Mouse (Mus musculus) heart, embryonic 15.5 days (tissue): Measurements from ENCODE around the gene Wars2. TPM values are rescaled to one million over a fixed set of nuclear protein-coding genes. Genes with fewer than 3 reads are reported as not detected.

ENCODE experiments used
- ATAC-seq: fragments of 200-750 bp; cut with Nextera tagmentation; replicated peaks from 2 replicates; pipeline ENCODE4 v1.8.0; 2017; ENCODE audit warnings: low read depth, moderate TSS enrichment; ENCODE audit not compliant: insufficient number of reproducible peaks, insufficient read depth, low FRiP score
- H3K27ac ChIP-seq: fragments of 300-500 bp; sonication (generic); 2 replicates; pipeline ENCODE4 v1.5.1; 2015; ENCODE audit warnings: mild to moderate bottlenecking, inconsistent platforms
- H3K27me3 ChIP-seq: fragments of 300-500 bp; sonication (generic); 2 replicates; pipeline ENCODE4 v1.6.1; 2015; ENCODE audit warnings: inconsistent platforms
- H3K36me3 ChIP-seq: fragments of 300-500 bp; sonication (generic); 2 replicates; pipeline ENCODE4 v1.6.1; 2015; ENCODE audit warnings: mild to moderate bottlenecking, inconsistent platforms
- H3K4me1 ChIP-seq: fragments of 300-500 bp; sonication (generic); replicated peaks from 2 replicates; pipeline ENCODE4 v1.6.1; 2015; ENCODE audit warnings: inconsistent platforms
- H3K4me2 ChIP-seq: fragments of 300-500 bp; sonication (generic); 2 replicates; pipeline ENCODE4 v1.6.1; 2015; ENCODE audit warnings: inconsistent platforms, mild to moderate bottlenecking, moderate library complexity
- H3K4me3 ChIP-seq: fragments of 300-500 bp; sonication (generic); 2 replicates; pipeline ENCODE4 v1.5.1; 2015; ENCODE audit warnings: mild to moderate bottlenecking, inconsistent platforms
- H3K9ac ChIP-seq: fragments of 300-500 bp; sonication (generic); 2 replicates; pipeline ENCODE4 v1.6.1; 2015; ENCODE audit warnings: mild to moderate bottlenecking, inconsistent platforms
- H3K9me3 ChIP-seq: fragments of 300-500 bp; sonication (generic); replicated peaks from 2 replicates; pipeline ENCODE4 v1.6.1; 2016; ENCODE audit warnings: inconsistent platforms
- WGBS: fragments of 180-500 bp; shearing (Covaris S2); methylation state at CpG from one replicate; pipeline ENCODE4 v1.1.7; 2015; ENCODE audit warnings: mixed read lengths; 5-methylcytosine and 5-hydroxymethylcytosine counted together
- polyA plus RNA-seq: library from polyadenylated mRNA; unstranded; fragments of >200 nt; fragmentation: Nextera tagmentation; extraction: Ambion mirVana; gene quantifications from 2 replicates; pipeline ENCODE4 v1.2.1, GENCODE M21; 2015

The Wars2 gene
- 6.2 and 8.3 TPM in 2 replicates for polyA plus RNA-seq

DNA sequence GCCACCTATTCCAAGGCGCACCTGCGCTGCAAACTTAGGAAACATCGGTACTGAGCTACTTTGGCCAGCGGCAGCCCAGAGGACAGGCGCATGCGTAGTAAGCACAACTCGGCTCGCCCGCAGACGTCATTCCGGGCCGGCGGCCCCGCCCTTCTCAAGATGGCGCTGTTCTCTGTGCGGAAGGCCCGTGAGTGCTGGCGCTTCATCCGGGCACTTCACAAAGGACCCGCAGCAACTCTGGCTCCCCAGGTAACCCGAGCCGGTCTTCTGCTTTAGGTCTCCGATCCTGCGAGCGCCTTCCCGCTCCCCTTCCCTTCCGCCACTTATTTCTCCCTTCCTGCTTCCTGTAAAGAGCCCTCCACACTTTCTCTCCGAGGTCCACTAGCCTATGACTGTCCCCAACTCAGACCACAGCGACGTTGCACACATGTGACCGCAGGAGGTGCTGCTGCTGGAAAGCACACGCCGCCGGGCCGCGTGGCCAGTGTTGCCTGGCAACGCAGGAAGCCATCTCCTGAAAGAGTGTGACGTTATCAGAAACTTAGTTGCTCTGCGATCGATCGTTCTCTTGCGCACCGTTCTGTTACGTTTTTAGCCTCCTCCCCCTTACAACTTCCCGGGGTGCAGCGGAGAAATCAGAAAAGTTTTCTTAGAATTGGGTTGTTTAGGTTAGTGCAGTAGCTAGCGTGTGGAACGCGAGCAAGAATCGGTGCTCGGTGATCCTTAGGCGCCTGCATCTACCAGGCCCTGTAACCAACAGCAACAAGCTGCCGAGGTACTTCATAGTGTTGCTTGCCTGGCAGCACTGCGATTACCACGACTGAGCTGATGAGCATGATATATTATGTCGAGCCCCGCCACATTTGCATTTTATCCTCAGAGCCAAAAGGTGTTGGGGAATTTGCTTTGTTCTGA is at the start of gene Wars2:
Gene Wars2 (plus strand): TSS at position 129 of the 915 bp plus-strand sequence.
- no peaks in the 10 kb centered on the region for H3K27me3 ChIP-seq
- peak; percentile 99 for ATAC-seq
- H3K9ac ChIP-seq = peak within 1 kb of the TSS; percentile 56
- H3K4me3 ChIP-seq = peak within 1 kb of the TSS; percentile 63
- under 1% methylated on average over 57 of the region's 57 CpGs for WGBS
- no peaks in the 10 kb centered on the region for H3K36me3 ChIP-seq
- H3K9me3 ChIP-seq = no peaks in the 10 kb centered on the region
- H3K4me2 ChIP-seq = peak within 1 kb of the TSS; percentile 73
- H3K4me1 ChIP-seq = peaks cover 5% of the 10 kb centered on the region; the same call in 1 of the 2 replicates
- H3K27ac ChIP-seq = peak within 1 kb of the TSS; percentile 93

DNA sequence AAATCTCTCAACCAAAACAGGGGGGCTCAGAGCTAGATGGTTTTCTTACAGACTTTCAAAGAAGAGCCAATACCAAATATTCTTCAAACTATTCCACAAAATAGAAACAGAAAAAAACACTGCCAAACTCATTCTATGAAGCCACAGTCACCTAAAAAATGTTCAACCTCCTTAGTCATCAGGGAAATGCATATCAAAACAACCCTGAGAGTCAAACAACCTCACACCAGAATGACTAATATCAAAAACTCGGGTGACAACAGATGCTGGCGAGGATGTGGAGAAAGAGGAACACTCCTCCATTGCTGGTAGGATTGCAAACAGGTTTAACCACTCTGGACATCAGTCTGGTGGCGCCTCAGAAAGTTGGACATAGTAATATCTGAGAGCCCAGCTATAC is 44.1 kb upstream of the Wars2 start:
- Histone ChIP-seq H3K27ac (no peak overlapping the region), H3K36me3 (no peaks in the 10 kb centered on the region), H3K4me2 (no peak overlapping the region), H3K4me1 (no peaks in the 10 kb centered on the region), H3K9ac (no peak overlapping the region), H3K4me3 (no peak overlapping the region), H3K9me3 (peaks cover 4% of the 10 kb centered on the region; the same call in 1 of the 2 replicates), H3K27me3 (no peaks in the 10 kb centered on the region)
- WGBS = 47% methylated on average over 3 of the region's 3 CpGs
- ATAC-seq = no peak

DNA sequence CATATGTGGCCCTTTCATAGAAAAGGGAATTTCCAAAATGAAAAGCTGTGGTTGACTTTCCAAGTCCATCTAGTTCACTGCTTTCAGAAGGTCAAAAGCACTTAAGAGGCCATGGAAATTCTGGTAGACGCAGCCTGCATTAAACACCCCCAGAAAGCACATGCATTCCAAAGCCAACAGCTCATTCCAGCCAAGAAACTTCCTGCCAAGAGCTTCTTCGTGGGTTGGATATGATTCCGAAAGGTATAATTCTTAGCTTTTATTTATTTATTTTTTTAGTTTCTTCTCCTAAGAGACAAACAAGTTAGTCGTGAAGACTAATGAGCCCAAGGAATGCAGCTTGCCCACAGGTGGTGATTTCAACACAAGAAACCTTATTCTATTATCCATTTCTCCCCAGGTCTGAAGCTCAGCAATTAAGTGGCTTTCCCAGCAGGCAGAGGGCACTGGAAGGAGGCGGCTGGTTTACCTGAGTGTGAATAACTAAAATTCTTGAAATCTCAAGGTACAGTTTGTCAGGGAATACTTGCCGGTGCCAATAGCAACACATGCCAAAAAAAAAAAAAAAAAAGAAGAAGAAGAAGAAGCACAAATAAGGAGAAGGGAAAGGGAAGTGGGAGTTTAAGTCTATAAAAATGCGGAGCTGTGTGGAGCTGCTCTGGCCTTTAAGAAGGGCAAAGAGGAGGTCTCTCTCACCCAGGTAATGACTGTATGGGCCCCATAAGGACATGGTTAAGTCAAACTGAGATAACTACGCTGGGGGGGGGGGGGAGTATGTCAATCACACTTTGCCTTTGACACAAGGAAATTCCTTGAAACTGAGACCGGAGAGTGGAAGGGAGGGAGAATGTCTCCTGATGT is 30.3 kb upstream of the Wars2 start:
- Histone ChIP-seq H3K4me2 (no peak overlapping the region), H3K4me1 (no peaks in the 10 kb centered on the region), H3K36me3 (no peaks in the 10 kb centered on the region), H3K27ac (no peak overlapping the region), H3K9ac (no peak overlapping the region), H3K27me3 (no peaks in the 10 kb centered on the region), H3K9me3 (no peaks in the 10 kb centered on the region), H3K4me3 (no peak overlapping the region)
- WGBS = 54% methylated on average over 9 of the region's 9 CpGs
- ATAC-seq = no peak

DNA sequence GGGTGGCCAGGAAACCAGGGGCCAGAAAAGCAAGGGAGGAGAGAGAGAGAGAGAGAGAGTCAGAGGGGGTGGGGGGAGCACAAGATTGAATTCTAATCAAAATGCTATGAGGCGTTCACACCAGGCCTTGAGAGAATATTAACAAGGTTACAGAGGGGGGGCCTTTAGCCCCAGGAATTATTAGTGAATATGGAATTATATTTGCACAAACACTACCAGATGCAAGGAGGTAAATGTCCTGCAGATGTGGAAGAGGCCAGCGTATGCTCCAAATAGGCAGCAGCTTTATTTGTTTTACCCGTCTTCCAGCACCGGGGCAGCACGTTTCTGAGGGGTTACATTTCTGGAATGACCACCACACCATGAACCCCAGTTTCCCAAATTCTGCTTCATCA is 29.7 kb upstream of the Wars2 start:
- no peak for ATAC-seq
- no peaks in the 10 kb centered on the region for H3K36me3 ChIP-seq
- H3K27me3 ChIP-seq = no peaks in the 10 kb centered on the region
- H3K9ac ChIP-seq = no peak overlapping the region
- no peak overlapping the region for H3K4me3 ChIP-seq
- no peaks in the 10 kb centered on the region for H3K4me1 ChIP-seq
- 72% methylated on average over 5 of the region's 5 CpGs for WGBS
- no peaks in the 10 kb centered on the region for H3K9me3 ChIP-seq
- no peak overlapping the region for H3K27ac ChIP-seq
- H3K4me2 ChIP-seq = no peak overlapping the region

DNA sequence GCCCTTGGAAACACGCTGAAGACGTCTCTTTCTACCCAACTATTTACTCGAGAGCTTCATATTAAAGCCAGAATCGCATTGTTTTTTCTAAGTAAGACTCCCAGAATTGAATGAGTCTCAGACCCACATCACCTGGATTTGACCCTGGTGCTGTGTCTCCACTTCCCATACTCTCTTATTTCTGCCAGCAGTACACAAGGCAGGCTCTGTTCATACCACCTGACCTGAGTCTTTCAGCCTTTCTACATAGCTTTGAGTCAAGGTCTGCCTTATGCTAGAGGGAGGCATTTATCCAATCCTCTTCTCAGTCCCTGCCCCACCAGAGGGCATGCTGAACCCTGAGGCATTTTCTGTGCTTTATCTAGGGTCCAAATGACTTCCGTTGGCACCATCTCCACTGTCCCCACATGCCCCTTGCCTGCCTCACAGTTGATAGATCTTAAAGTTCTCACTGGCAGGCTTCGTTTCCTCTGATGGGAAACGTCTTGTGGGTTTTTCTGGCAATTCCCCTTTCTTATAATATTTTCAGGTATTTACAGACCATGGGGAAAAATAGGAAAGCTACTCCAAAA is 27.5 kb upstream of the Wars2 start:
- no peaks in the 10 kb centered on the region for H3K27me3 ChIP-seq
- WGBS = 75% methylated on average over 7 of the region's 7 CpGs

DNA sequence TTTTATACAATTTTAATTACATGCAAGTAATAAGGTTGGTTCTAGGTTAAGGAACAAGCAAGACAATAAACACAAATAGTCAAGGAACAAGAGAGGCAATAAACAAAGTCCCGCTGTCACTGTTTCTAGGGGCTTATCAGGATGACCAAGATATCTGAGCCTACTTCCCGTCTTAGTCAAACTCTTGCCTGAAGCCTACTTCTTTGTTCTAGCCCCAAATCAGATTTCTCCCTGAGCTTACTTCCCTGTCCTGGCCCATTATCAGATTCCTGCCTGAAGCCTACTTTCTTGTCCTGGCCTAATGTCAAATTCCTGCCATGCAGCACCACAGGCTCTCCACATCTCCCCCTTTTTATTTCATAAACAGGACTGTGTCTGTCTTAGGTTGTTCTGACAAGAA is 19.9 kb upstream of the Wars2 start:
- ATAC-seq = no peak
- H3K4me3 ChIP-seq = no peak overlapping the region
- no peaks in the 10 kb centered on the region for H3K27me3 ChIP-seq
- H3K9ac ChIP-seq = no peak overlapping the region
- no peaks in the 10 kb centered on the region for H3K4me1 ChIP-seq
- H3K4me2 ChIP-seq = no peak overlapping the region
- no peaks in the 10 kb centered on the region for H3K36me3 ChIP-seq
- 41% methylated on average over 2 of the region's 2 CpGs for WGBS
- no peaks in the 10 kb centered on the region for H3K9me3 ChIP-seq
- H3K27ac ChIP-seq = no peak overlapping the region

More for the DNA sequence above, 27.5 kb upstream of the Wars2 start:
- H3K4me1 ChIP-seq = no peaks in the 10 kb centered on the region
- no peak overlapping the region for H3K4me3 ChIP-seq
- ATAC-seq = no peak
- H3K4me2 ChIP-seq = no peak overlapping the region
- H3K9ac ChIP-seq = no peak overlapping the region
- H3K36me3 ChIP-seq = no peaks in the 10 kb centered on the region
- no peak overlapping the region for H3K27ac ChIP-seq
- no peaks in the 10 kb centered on the region for H3K9me3 ChIP-seq

DNA sequence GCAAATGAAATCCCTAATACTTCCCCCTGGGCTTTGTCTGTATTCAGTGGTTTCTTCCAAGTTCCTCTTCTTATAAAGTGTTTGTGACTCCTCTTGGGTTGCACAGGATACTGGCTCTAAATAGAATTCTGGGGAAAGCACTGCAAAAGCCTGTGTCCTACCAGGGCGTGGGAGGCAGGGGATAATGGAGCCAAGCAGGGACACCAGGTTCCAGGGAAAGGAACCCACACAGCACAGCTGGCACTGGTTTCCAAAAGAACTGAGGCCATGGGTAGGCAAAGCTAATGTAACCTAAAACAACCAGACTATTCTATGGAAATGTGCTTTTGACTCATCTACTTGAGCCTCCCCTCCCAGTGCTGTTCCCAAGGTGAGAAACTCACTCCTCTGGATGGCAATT is 10.3 kb upstream of the Wars2 start:
- Histone ChIP-seq H3K36me3 (no peaks in the 10 kb centered on the region), H3K4me1 (no peaks in the 10 kb centered on the region), H3K27ac (no peak overlapping the region), H3K4me2 (no peak overlapping the region), H3K9me3 (no peaks in the 10 kb centered on the region), H3K9ac (no peak overlapping the region), H3K4me3 (no peak overlapping the region), H3K27me3 (no peaks in the 10 kb centered on the region)
- WGBS = 76% methylated on average over 1 of the region's 1 CpGs
- ATAC-seq = no peak

DNA sequence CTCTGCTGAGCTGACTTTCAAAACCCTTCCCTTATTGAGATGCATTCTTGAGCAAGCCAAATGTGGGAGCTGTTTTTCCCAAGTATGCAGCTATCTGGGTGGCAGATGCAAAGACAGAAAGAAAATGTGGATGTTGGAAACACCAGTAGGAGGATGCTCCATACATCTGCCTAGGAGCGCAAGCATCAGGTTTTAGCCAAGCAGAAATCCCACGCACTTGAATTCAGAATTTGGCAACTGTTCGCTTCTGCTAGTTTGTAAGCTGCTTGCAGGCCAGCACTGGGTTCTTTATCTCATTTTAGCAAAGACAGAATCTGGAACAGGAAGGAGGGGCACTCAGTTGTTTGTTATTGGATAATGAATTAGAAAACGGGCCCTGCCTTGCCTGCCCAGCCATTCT is 8.9 kb upstream of the Wars2 start:
- Histone ChIP-seq H3K4me2 (no peak overlapping the region), H3K4me3 (no peak overlapping the region), H3K36me3 (no peaks in the 10 kb centered on the region), H3K4me1 (no peaks in the 10 kb centered on the region), H3K27me3 (no peaks in the 10 kb centered on the region), H3K9ac (no peak overlapping the region), H3K27ac (no peak overlapping the region), H3K9me3 (no peaks in the 10 kb centered on the region)
- ATAC-seq = no peak
- 68% methylated on average over 4 of the region's 4 CpGs for WGBS

DNA sequence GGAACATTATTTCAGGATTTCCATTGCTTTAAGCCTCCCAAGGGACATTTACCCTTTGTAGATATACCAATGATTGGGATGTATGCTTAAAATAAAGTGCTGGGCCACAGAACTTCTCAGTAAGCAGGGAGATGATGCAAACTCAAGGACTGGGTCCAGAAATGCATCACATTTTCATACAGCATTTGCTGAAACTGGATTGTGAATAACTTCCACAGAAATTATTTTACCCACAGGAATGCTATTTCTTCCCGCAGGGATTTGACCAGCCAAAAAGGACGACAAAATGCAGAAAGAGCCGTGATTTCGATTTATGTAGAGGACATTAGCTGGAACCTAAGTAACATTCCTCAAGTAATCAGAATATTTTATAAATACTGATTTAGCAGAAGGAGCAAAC is 7.0 kb upstream of the Wars2 start:
- WGBS = 89% methylated on average over 4 of the region's 4 CpGs
- Histone ChIP-seq H3K9ac (no peak overlapping the region), H3K4me2 (no peak overlapping the region), H3K27me3 (no peaks in the 10 kb centered on the region), H3K4me3 (no peak overlapping the region), H3K9me3 (no peaks in the 10 kb centered on the region), H3K36me3 (no peaks in the 10 kb centered on the region), H3K4me1 (no peaks in the 10 kb centered on the region), H3K27ac (no peak overlapping the region)
- no peak for ATAC-seq

DNA sequence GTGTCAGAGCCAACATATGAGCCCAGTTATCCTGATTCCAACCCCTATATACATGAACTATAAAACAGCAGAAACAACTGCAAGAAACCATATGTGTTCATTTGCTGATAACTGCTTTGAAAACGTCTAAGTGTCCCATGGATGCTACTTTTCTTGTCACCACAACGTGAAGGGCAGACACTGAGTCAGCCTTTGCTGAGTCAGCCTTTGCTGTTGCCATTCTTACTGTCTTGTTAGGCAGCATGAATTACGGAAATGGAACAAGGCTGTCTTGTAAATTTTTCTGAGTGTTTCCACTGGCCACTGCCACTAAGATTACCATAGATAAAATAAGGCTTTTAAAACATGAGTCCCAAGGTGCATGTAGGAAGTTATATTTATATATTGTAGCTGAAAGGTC is 7.0 kb downstream of the Wars2 start:
- Histone ChIP-seq H3K9me3 (no peaks in the 10 kb centered on the region), H3K4me1 (no peaks in the 10 kb centered on the region), H3K4me3 (no peak overlapping the region), H3K4me2 (no peak overlapping the region), H3K36me3 (no peaks in the 10 kb centered on the region), H3K27me3 (no peaks in the 10 kb centered on the region), H3K27ac (no peak overlapping the region), H3K9ac (no peak overlapping the region)
- whole genome bisulfite sequencing = 60% methylated on average over 3 of the region's 3 CpGs
- ATAC-seq = no peak

DNA sequence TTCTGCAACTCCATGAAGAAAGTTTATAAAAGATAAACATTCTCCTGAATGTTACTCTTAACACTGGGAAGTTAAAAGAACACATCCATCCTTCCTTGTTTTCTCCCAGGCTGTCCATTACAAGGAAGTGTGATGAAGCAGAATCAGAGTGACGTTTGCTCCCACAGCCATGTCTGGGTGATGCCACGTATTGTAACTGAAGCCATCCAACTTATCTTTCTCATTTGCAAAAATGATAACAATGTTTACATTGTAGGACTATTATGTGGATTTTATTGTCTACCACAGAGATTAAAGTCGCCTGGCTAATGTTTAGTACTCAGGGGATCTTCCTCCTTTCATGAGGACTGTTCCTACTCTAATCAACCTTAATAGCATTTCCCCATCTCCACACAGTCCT is 8.2 kb downstream of the Wars2 start:
- no peak for ATAC-seq
- 54% methylated on average over 3 of the region's 3 CpGs for WGBS
- H3K36me3 ChIP-seq = no peaks in the 10 kb centered on the region

More for the DNA sequence above, 8.2 kb downstream of the Wars2 start:
- Histone ChIP-seq H3K27ac (no peak overlapping the region), H3K4me3 (no peak overlapping the region), H3K9me3 (no peaks in the 10 kb centered on the region), H3K4me2 (no peak overlapping the region), H3K4me1 (no peaks in the 10 kb centered on the region), H3K27me3 (no peaks in the 10 kb centered on the region), H3K9ac (no peak overlapping the region)
